Mouse (Mus musculus) megakaryocyte, embryonic 14.5 days (primary cell): ENCODE data around the gene Rab4b.

Source experiments
- FLI1 ChIP-seq: IDR thresholded peaks from 2 replicates; pipeline ENCODE4 v1.6.1; 2012; ENCODE audit warnings: low read length, inconsistent platforms, mixed read lengths
- GATA1 ChIP-seq: IDR thresholded peaks from 3 replicates; pipeline ENCODE4 v1.6.1; 2012; ENCODE audit warnings: mixed read lengths, low read length, inconsistent platforms, borderline replicate concordance

DNA sequence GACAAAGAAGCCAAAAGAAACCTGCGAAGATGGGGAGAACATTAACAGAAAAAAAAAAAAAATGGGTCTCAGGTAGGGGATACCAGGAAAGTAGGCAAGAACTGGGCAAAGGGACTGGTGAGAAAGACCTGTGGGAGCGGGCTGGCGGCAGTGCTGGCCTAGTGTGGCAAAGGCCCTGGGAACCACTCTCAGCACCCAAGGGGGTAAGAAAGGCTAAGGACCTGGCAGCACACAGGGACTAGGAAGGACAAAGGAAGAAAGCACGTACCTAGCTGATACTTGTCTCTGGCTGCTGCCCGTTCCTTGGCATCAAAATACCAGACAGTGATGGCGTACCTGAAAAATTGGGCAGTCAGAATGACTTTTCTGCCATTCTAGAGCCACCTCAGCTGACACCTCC lies 19.4 kb downstream of the Rab4b start:
- no peak for TF ChIP-seq GATA1
- no peak for TF ChIP-seq FLI1
